Mouse (Mus musculus) MEL (cell line): ENCODE measurements at regions not wholly inside any gene's neighbourhood (a gene's known extent, or its start where the extent isn't known, plus 50 kb on each side); places are given as distances from the start of the nearest gene placed in this dataset.

ENCODE experiments used
- DNase-seq: peaks from one replicate; pipeline ENCODE4 v3.0.0; 2011; ENCODE audit warnings: low read depth, low spot score
- H3K27ac ChIP-seq: 2 replicates; pipeline ENCODE4 v1.5.1; 2012; ENCODE audit warnings: low read depth, mild to moderate bottlenecking, control low read depth, low read length, moderate library complexity; ENCODE audit not compliant: control insufficient read depth
- H3K27me3 ChIP-seq, 2 experiments: fragments of 150-350 bp in 1 of 2; sonication (generic) in 1 of 2; 2 replicates each; pipeline ENCODE4 v1.6.1; 2012; ENCODE audit warnings: low read length in 2 of 2, mild to moderate bottlenecking in 2 of 2, improper control_type of control experiment in 1 of 2, moderate library complexity in 1 of 2; ENCODE audit not compliant: insufficient read depth in 2 of 2, control insufficient read depth in 1 of 2
- H3K36me3 ChIP-seq, 2 experiments: 2 replicates each; pipeline ENCODE4 v1.6.1; 2012 to 2014; ENCODE audit warnings: low read length in 2 of 2, improper control_type of control experiment in 1 of 2, inconsistent platforms in 1 of 2, mild to moderate bottlenecking in 1 of 2; ENCODE audit not compliant: insufficient read depth in 2 of 2, control insufficient read depth in 1 of 2
- H3K4me1 ChIP-seq, 2 experiments: fragments of 150-350 bp in 1 of 2; sonication (generic) in 1 of 2; 2 replicates each; pipeline ENCODE4 v1.6.1; 2012; ENCODE audit warnings: low read length in 2 of 2, improper control_type of control experiment in 1 of 2, mild to moderate bottlenecking in 1 of 2; ENCODE audit not compliant: insufficient read depth in 2 of 2, control insufficient read depth in 1 of 2
- H3K4me3 ChIP-seq, 2 experiments: fragments of 150-350 bp in 1 of 2; sonication (generic) in 1 of 2; 2 replicates each; pipeline ENCODE4 v1.5.1; 2012; ENCODE audit warnings: low read depth in 2 of 2, low read length in 2 of 2, mild to moderate bottlenecking in 2 of 2, moderate library complexity in 2 of 2, control low read depth in 1 of 2, improper control_type of control experiment in 1 of 2; ENCODE audit not compliant: control insufficient read depth in 1 of 2, insufficient read depth in 1 of 2
- H3K79me2 ChIP-seq: 2 replicates; pipeline ENCODE4 v1.6.1; 2012; ENCODE audit warnings: mild to moderate bottlenecking, low read length, moderate library complexity; ENCODE audit not compliant: control insufficient read depth, poor library complexity, insufficient read depth
- H3K9ac ChIP-seq: 2 replicates; pipeline ENCODE4 v1.6.1; 2012; ENCODE audit warnings: low read depth, mild to moderate bottlenecking, control low read depth, low read length, moderate library complexity; ENCODE audit not compliant: control insufficient read depth, poor library complexity, severe bottlenecking
- H3K9me3 ChIP-seq: fragments of 150-350 bp; sonication (generic); replicated peaks from 2 replicates; pipeline ENCODE4 v1.6.1; 2012; ENCODE audit warnings: mild to moderate bottlenecking, low read length, improper control_type of control experiment, moderate library complexity; ENCODE audit not compliant: insufficient read depth
- BHLHE40 ChIP-seq: IDR thresholded peaks from 2 replicates; pipeline ENCODE4 v1.6.1; 2012; ENCODE audit warnings: low read depth, mild to moderate bottlenecking, inconsistent platforms, low read length, improper control_type of control experiment, borderline replicate concordance
- CHD1 ChIP-seq: IDR thresholded peaks from 2 replicates; pipeline ENCODE4 v1.6.1; 2012; ENCODE audit warnings: low read depth, mild to moderate bottlenecking, inconsistent platforms, low read length, improper control_type of control experiment
- CHD2 ChIP-seq: IDR thresholded peaks from 2 replicates; pipeline ENCODE4 v1.6.1; 2011; ENCODE audit warnings: low read length, improper control_type of control experiment
- CTCF ChIP-seq, 3 experiments: IDR thresholded peaks in 2 of 3; conservative IDR thresholded peaks in 1 of 3; 2 replicates each; pipeline ENCODE4 v1.5.1; 2011 to 2012; ENCODE audit warnings: low read length in 3 of 3, low read depth in 2 of 3, mild to moderate bottlenecking in 2 of 3, improper control_type of control experiment in 1 of 3, inconsistent platforms in 1 of 3, mixed read lengths in 1 of 3, moderate library complexity in 1 of 3; ENCODE audit not compliant: control insufficient read depth in 1 of 3, insufficient read depth in 1 of 3, poor library complexity in 1 of 3, severe bottlenecking in 1 of 3
- E2F4 ChIP-seq: IDR thresholded peaks from 2 replicates; pipeline ENCODE4 v1.6.1; 2011; ENCODE audit warnings: low read depth, low read length, improper control_type of control experiment, borderline replicate concordance
- ELF1 ChIP-seq: IDR thresholded peaks from 2 replicates; pipeline ENCODE4 v1.6.1; 2014; ENCODE audit warnings: low read depth, mild to moderate bottlenecking, inconsistent platforms, low read length, improper control_type of control experiment, moderate library complexity
- ETS1 ChIP-seq: IDR thresholded peaks from 2 replicates; pipeline ENCODE4 v1.6.1; 2012; ENCODE audit warnings: low read depth, mild to moderate bottlenecking, inconsistent platforms, low read length, improper control_type of control experiment, moderate library complexity
- GATA1 ChIP-seq: IDR thresholded peaks from 2 replicates; pipeline ENCODE4 v1.6.1; 2011; ENCODE audit warnings: low read depth, low read length, improper control_type of control experiment
- HCFC1 ChIP-seq: IDR thresholded peaks from 2 replicates; pipeline ENCODE4 v1.6.1; 2012; ENCODE audit warnings: low read depth, mild to moderate bottlenecking, inconsistent platforms, low read length, improper control_type of control experiment, moderate library complexity
- JUND ChIP-seq: IDR thresholded peaks from 2 replicates; pipeline ENCODE4 v1.6.1; 2011; ENCODE audit warnings: low read depth, mild to moderate bottlenecking, improper control_type of control experiment, low read length
- KAT2A ChIP-seq: conservative IDR thresholded peaks from 2 replicates; pipeline ENCODE4 v1.6.1; 2012; ENCODE audit warnings: low read depth, low read length, improper control_type of control experiment, inconsistent platforms
- MAX ChIP-seq: IDR thresholded peaks from 2 replicates; pipeline ENCODE4 v1.6.1; 2011; ENCODE audit warnings: low read length, improper control_type of control experiment
- MAZ ChIP-seq: IDR thresholded peaks from 2 replicates; pipeline ENCODE4 v1.6.1; 2012; ENCODE audit warnings: low read depth, mild to moderate bottlenecking, inconsistent platforms, low read length, improper control_type of control experiment
- MEF2A ChIP-seq: IDR thresholded peaks from 2 replicates; pipeline ENCODE4 v1.6.1; 2014; ENCODE audit warnings: low read depth, mild to moderate bottlenecking, inconsistent platforms, low read length, improper control_type of control experiment; ENCODE audit not compliant: poor library complexity, insufficient replicate concordance, severe bottlenecking; ENCODE audit errors: extremely low read depth
- MXI1 ChIP-seq: IDR thresholded peaks from 2 replicates; pipeline ENCODE4 v1.6.1; 2011; ENCODE audit warnings: mild to moderate bottlenecking, low read depth, low read length, improper control_type of control experiment
- MYC ChIP-seq: IDR thresholded peaks from 2 replicates; pipeline ENCODE4 v1.6.1; 2011; ENCODE audit warnings: low read depth, mild to moderate bottlenecking, low read length, improper control_type of control experiment, moderate library complexity
- NELFE ChIP-seq: IDR thresholded peaks from 2 replicates; pipeline ENCODE4 v1.6.1; 2011; ENCODE audit warnings: low read depth, low read length, improper control_type of control experiment
- NRF1 ChIP-seq: IDR thresholded peaks from 2 replicates; pipeline ENCODE4 v1.6.1; 2014; ENCODE audit warnings: low read depth, mild to moderate bottlenecking, inconsistent platforms, low read length, improper control_type of control experiment, moderate library complexity; ENCODE audit not compliant: poor library complexity, insufficient read depth, severe bottlenecking
- POLR2A ChIP-seq, 2 experiments: IDR thresholded peaks; 2 replicates each; pipeline ENCODE4 v1.6.1; 2011 to 2012; ENCODE audit warnings: low read length in 2 of 2, mild to moderate bottlenecking in 2 of 2, control low read depth in 1 of 2, improper control_type of control experiment in 1 of 2, low read depth in 1 of 2, moderate library complexity in 1 of 2; ENCODE audit not compliant: control insufficient read depth in 1 of 2, insufficient read depth in 1 of 2, poor library complexity in 1 of 2
- POLR2AphosphoS2 ChIP-seq: IDR thresholded peaks from 2 replicates; pipeline ENCODE4 v1.6.1; 2011; ENCODE audit warnings: low read length, improper control_type of control experiment
- POLR2AphosphoS5 ChIP-seq: IDR thresholded peaks from 2 replicates; pipeline ENCODE4 v1.6.1; 2012; ENCODE audit warnings: low read depth, borderline replicate concordance, mild to moderate bottlenecking, inconsistent platforms, low read length, moderate library complexity, mixed read lengths
- RAD21 ChIP-seq: IDR thresholded peaks from 2 replicates; pipeline ENCODE4 v1.6.1; 2011; ENCODE audit warnings: mild to moderate bottlenecking, low read depth, low read length, improper control_type of control experiment
- SIN3A ChIP-seq: IDR thresholded peaks from 2 replicates; pipeline ENCODE4 v1.6.1; 2012; ENCODE audit warnings: low read length, improper control_type of control experiment, inconsistent platforms
- SMC3 ChIP-seq: IDR thresholded peaks from 2 replicates; pipeline ENCODE4 v1.6.1; 2011; ENCODE audit warnings: low read depth, low read length, improper control_type of control experiment
- TAL1 ChIP-seq: IDR thresholded peaks from 2 replicates; pipeline ENCODE4 v1.6.1; 2012; ENCODE audit warnings: mild to moderate bottlenecking, inconsistent platforms, low read length, moderate library complexity, mixed read lengths
- TCF12 ChIP-seq: IDR thresholded peaks from 2 replicates; pipeline ENCODE4 v1.6.1; 2014; ENCODE audit warnings: low read depth, mild to moderate bottlenecking, inconsistent platforms, low read length, improper control_type of control experiment, moderate library complexity
- USF1 ChIP-seq: IDR thresholded peaks from 2 replicates; pipeline ENCODE4 v1.6.1; 2014; ENCODE audit warnings: low read depth, mild to moderate bottlenecking, inconsistent platforms, low read length, improper control_type of control experiment, moderate library complexity
- ZC3H11A ChIP-seq: IDR thresholded peaks from 2 replicates; pipeline ENCODE4 v1.6.1; 2012; ENCODE audit warnings: low read depth, mild to moderate bottlenecking, inconsistent platforms, low read length, improper control_type of control experiment
- ZKSCAN1 ChIP-seq: IDR thresholded peaks from 2 replicates; pipeline ENCODE4 v1.6.1; 2012; ENCODE audit warnings: low read depth, mild to moderate bottlenecking, inconsistent platforms, low read length, improper control_type of control experiment, moderate library complexity
- ZMIZ1 ChIP-seq: IDR thresholded peaks from 2 replicates; pipeline ENCODE4 v1.6.1; 2012; ENCODE audit warnings: low read depth, mild to moderate bottlenecking, inconsistent platforms, low read length, improper control_type of control experiment, moderate library complexity
- ZNF384 ChIP-seq: IDR thresholded peaks from 2 replicates; pipeline ENCODE4 v1.6.1; 2012; ENCODE audit warnings: low read depth, mild to moderate bottlenecking, inconsistent platforms, low read length, improper control_type of control experiment

GRCm38 (mm10) chr19:32972116-32972515, 214.8 kb downstream of the Pten start (continued):
- TF ChIP-seq MEF2A (no peak), MXI1 (0 out of 2 replicates have a peak, but pooled peaks have one; percentile 17), BHLHE40 (peak; percentile 58; the same call in 1 of the 2 replicates), GATA1 (peak; percentile 98), NRF1 (no peak), ELF1 (0 out of 2 replicates have a peak, but pooled peaks have one; percentile 26), E2F4 (no peak), MYC (peak; percentile 64), MAZ (peak; percentile 58; the same call in 1 of the 2 replicates), HCFC1 (0 out of 2 replicates have a peak, but pooled peaks have one; percentile 10), SMC3 (no peak), JUND (peak; percentile 83; the same call in 1 of the 2 replicates), NELFE (0 out of 2 replicates have a peak, but pooled peaks have one; percentile 32), MAX (no peak), POLR2AphosphoS5 (no peak), ZKSCAN1 (no peak), POLR2A (IDR thresholded peaks at IDR 0.05; ENCODE audit: control insufficient read depth in 1 of 2, insufficient read depth in 1 of 2, low read depth in 1 of 2, low read length in 2 of 2, poor library complexity in 1 of 2) (peak in 1 of 2 experiments; percentile 32; a peak in 1 of 4 replicates)

GRCm38 (mm10) chr19:32973130-32973529, 215.8 kb downstream of the Pten start:
- H3K27ac ChIP-seq = peak overlapping the region; percentile 89
- no peak for DNase-seq
- no peaks in the 10 kb centered on the region for H3K79me2 ChIP-seq
- H3K4me3 ChIP-seq = no peak overlapping the region; a peak in 1 of 4 replicates
- no peaks in the 10 kb centered on the region for H3K27me3 ChIP-seq
- peaks cover 35 to 53% of the 10 kb centered on the region in 2 experiments for H3K4me1 ChIP-seq
- peaks cover 0 to 52% of the 10 kb centered on the region in 2 experiments; a peak in 2 of 4 replicates for H3K36me3 ChIP-seq
- H3K9ac ChIP-seq = peak overlapping the region; percentile 17; the same call in 1 of the 2 replicates
- H3K9me3 ChIP-seq = no peaks in the 10 kb centered on the region
- no peak for TF ChIP-seq POLR2AphosphoS5
- TF ChIP-seq NRF1 = no peak
- TF ChIP-seq TCF12 = no peak
- TF ChIP-seq CTCF (IDR thresholded peaks at IDR 0.05 in 2 of 3, conservative IDR thresholded peaks at IDR 0.05 in 1 of 3; ENCODE audit: control insufficient read depth in 1 of 3, insufficient read depth in 1 of 3, low read depth in 2 of 3, low read length in 3 of 3, poor library complexity in 1 of 3, severe bottlenecking in 1 of 3) = no peak
- no peak for TF ChIP-seq E2F4
- TF ChIP-seq BHLHE40 = no peak
- TF ChIP-seq CHD1 = no peak
- peak; percentile 74 for TF ChIP-seq USF1
- TF ChIP-seq HCFC1 = no peak
- no peak for TF ChIP-seq ETS1
- no peak for TF ChIP-seq JUND
- TF ChIP-seq KAT2A = no peak
- TF ChIP-seq MYC = peak; percentile 75; the same call in 1 of the 2 replicates
- TF ChIP-seq CHD2 = no peak
- no peak for TF ChIP-seq ZKSCAN1
- 0 out of 2 replicates have a peak, but pooled peaks have one; percentile 8 for TF ChIP-seq MAZ
- peak; percentile 52 for TF ChIP-seq MXI1
- TF ChIP-seq MEF2A = no peak
- TF ChIP-seq SMC3 = no peak
- no peak for TF ChIP-seq GATA1
- TF ChIP-seq ZMIZ1 = no peak
- TF ChIP-seq POLR2AphosphoS2 = no peak
- no peak for TF ChIP-seq POLR2A (IDR thresholded peaks at IDR 0.05; ENCODE audit: control insufficient read depth in 1 of 2, insufficient read depth in 1 of 2, low read depth in 1 of 2, low read length in 2 of 2, poor library complexity in 1 of 2)
- TF ChIP-seq ELF1 = no peak
- TF ChIP-seq RAD21 = no peak
- TF ChIP-seq ZNF384 = no peak
- peak; percentile 18; the same call in 1 of the 2 replicates for TF ChIP-seq SIN3A
- no peak for TF ChIP-seq TAL1
- peak; percentile 77 for TF ChIP-seq MAX
- TF ChIP-seq ZC3H11A = no peak
- TF ChIP-seq NELFE = no peak
